Mouse (Mus musculus) forebrain, embryonic 16.5 days (tissue): ENCODE data around the gene Taf3. TPM values are rescaled to one million over a fixed set of nuclear protein-coding genes. Genes with fewer than 3 reads are reported as not detected.

Experiments
- ATAC-seq: fragments of 200-750 bp; cut with Nextera tagmentation; 2 replicates; pipeline ENCODE4 v1.8.0; 2017; ENCODE audit warnings: mild to moderate bottlenecking, moderate library complexity
- H3K27ac ChIP-seq: fragments of 300-500 bp; sonication (generic); 2 replicates; pipeline ENCODE4 v1.5.1; 2014; ENCODE audit warnings: low read length, control low read depth
- H3K27me3 ChIP-seq: fragments of 300-500 bp; sonication (generic); replicated peaks from 2 replicates; pipeline ENCODE4 v1.6.1; 2014; ENCODE audit warnings: low read length; ENCODE audit not compliant: control insufficient read depth, insufficient read depth
- H3K36me3 ChIP-seq: fragments of 300-500 bp; sonication (generic); 2 replicates; pipeline ENCODE4 v1.6.1; 2014; ENCODE audit not compliant: control insufficient read depth, insufficient read depth
- H3K4me1 ChIP-seq: fragments of 300-500 bp; sonication (generic); replicated peaks from 2 replicates; pipeline ENCODE4 v1.6.1; 2014; ENCODE audit warnings: low read length; ENCODE audit not compliant: control insufficient read depth, insufficient read depth
- H3K4me2 ChIP-seq: fragments of 300-500 bp; sonication (generic); 2 replicates; pipeline ENCODE4 v1.6.1; 2014; ENCODE audit warnings: mild to moderate bottlenecking, low read length, control low read depth
- H3K4me3 ChIP-seq: fragments of 300-500 bp; sonication (generic); replicated peaks from 2 replicates; pipeline ENCODE4 v1.5.1; 2014; ENCODE audit warnings: mild to moderate bottlenecking, low read length, control low read depth
- H3K9ac ChIP-seq: fragments of 300-500 bp; sonication (generic); replicated peaks from 2 replicates; pipeline ENCODE4 v1.6.1; 2014; ENCODE audit warnings: low read depth, low read length, control low read depth
- H3K9me3 ChIP-seq: fragments of 300-500 bp; sonication (generic); 2 replicates; pipeline ENCODE4 v1.6.1; 2016; ENCODE audit warnings: low read length; ENCODE audit not compliant: control insufficient read depth
- WGBS: fragments of 180-500 bp; shearing (Covaris S2); extraction: QIAGEN DNeasy Blood & Tissue Kit; methylation state at CpG from one replicate; pipeline ENCODE4 v1.1.7; 2014; 5-methylcytosine and 5-hydroxymethylcytosine counted together
- polyA plus RNA-seq: library from polyadenylated mRNA; unstranded; fragments of >200 nt; fragmentation: Nextera tagmentation; extraction: Ambion mirVana; gene quantifications from 2 replicates; pipeline ENCODE4 v1.2.1, GENCODE M21; 2015

Gene Taf3
- polyA plus RNA-seq, 1 experiment from 2014 or later: 14.3 TPM

DNA sequence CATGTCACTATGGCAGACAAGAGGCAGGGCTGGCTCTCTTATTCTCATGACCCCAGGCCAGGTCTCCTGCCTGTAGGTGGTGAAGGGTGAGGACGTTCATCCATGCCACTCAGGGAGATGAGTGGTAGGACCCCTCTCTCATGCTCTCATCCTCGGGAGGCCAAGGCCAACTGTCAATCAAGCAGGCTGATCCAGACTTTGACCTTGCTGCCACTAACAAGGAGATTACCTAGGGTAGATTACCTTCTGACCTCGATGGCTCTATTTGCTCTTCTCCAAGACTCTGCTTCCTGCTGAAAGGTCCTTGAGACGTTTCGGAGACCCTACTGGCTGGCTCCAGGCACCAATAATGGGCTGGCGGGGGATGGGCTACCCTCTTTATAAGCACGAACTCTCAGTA lies 26.1 kb upstream of the Taf3 start:
- H3K27me3 ChIP-seq: no peaks in the 10 kb centered on the region
- 85% methylated on average over 7 of the region's 7 CpGs for WGBS

GRCm38 (mm10) chr2:10071751-10072150 lies 23.4 kb upstream of the Taf3 start:
- H3K4me1 ChIP-seq: no peaks in the 10 kb centered on the region
- WGBS: 91% methylated on average over 7 of the region's 7 CpGs
- no peak overlapping the region for H3K27ac ChIP-seq
- no peak overlapping the region for H3K9ac ChIP-seq
- no peaks in the 10 kb centered on the region for H3K27me3 ChIP-seq
- no peaks in the 10 kb centered on the region for H3K9me3 ChIP-seq
- ATAC-seq: no peak
- H3K4me2 ChIP-seq: no peak overlapping the region
- peaks cover 6% of the 10 kb centered on the region; the same call in 1 of the 2 replicates for H3K36me3 ChIP-seq
- no peak overlapping the region for H3K4me3 ChIP-seq

More for the DNA sequence above, 26.1 kb upstream of the Taf3 start:
- Histone ChIP-seq H3K9ac (no peak overlapping the region), H3K27ac (no peak overlapping the region), H3K4me2 (no peak overlapping the region), H3K9me3 (no peaks in the 10 kb centered on the region), H3K4me3 (no peak overlapping the region), H3K36me3 (no peaks in the 10 kb centered on the region), H3K4me1 (peaks cover 20% of the 10 kb centered on the region)
- no peak for ATAC-seq

GRCm38 (mm10) chr2:10058836-10059235 lies 10.4 kb upstream of the Taf3 start:
- Histone ChIP-seq H3K27me3 (no peaks in the 10 kb centered on the region), H3K4me2 (no peak overlapping the region), H3K4me3 (no peak overlapping the region), H3K4me1 (no peaks in the 10 kb centered on the region), H3K9me3 (no peaks in the 10 kb centered on the region), H3K36me3 (peaks cover 49% of the 10 kb centered on the region), H3K9ac (no peak overlapping the region), H3K27ac (no peak overlapping the region)
- no peak for ATAC-seq
- 78% methylated on average over 5 of the region's 5 CpGs for WGBS

DNA sequence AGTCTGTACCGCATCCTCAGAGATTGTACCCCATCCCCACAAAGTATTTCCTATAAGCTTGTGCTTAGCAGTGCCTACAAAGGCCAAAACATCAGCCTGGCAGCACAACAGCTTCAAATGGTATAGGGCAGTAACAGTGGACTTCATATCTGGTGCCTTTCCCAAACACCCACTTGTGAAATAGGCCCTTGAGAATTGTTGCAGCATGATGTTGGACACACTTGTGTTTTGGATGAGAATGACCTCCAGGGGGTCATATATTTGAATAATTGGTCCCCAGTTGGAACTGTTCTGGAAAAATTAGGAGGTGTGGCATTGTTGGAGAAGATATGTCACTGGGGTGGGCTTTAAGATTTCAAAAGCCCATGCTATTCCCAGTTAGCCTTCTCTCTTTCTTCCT lies 3.6 kb upstream of the Taf3 start:
- Histone ChIP-seq H3K9ac (no peak overlapping the region), H3K36me3 (peaks cover 26% of the 10 kb centered on the region), H3K27me3 (no peaks in the 10 kb centered on the region), H3K4me1 (peaks cover 13% of the 10 kb centered on the region), H3K4me2 (no peak overlapping the region), H3K27ac (no peak overlapping the region), H3K9me3 (no peaks in the 10 kb centered on the region), H3K4me3 (no peak overlapping the region)
- no peak for ATAC-seq
- 100% methylated on average over 1 of the region's 1 CpGs for WGBS

- Histone ChIP-seq H3K36me3 (peaks cover 18% of the 10 kb centered on the region), H3K4me3 (no peak overlapping the region), H3K4me1 (peaks cover 14% of the 10 kb centered on the region), H3K27me3 (no peaks in the 10 kb centered on the region), H3K9me3 (no peaks in the 10 kb centered on the region), H3K9ac (no peak overlapping the region), H3K4me2 (no peak overlapping the region), H3K27ac (no peak overlapping the region)
- 75% methylated on average over 3 of the region's 3 CpGs for WGBS
- ATAC-seq: no peak
These were observed 2.5 kb upstream of the Taf3 start for GRCm38 (mm10) chr2:10050878-10051277.

GRCm38 (mm10) chr2:10049456-10049855 lies 1.1 kb upstream of the Taf3 start:
- no peak for ATAC-seq
- 17% methylated on average over 8 of the region's 10 CpGs for WGBS
- no peak overlapping the region for H3K27ac ChIP-seq

GRCm38 (mm10) chr2:10047758-10048436 lies 499 bp downstream of the Taf3 start:
- Histone ChIP-seq H3K4me2 (peak overlapping the region; percentile 82), H3K9ac (peak overlapping the region; percentile 88), H3K9me3 (no peaks in the 10 kb centered on the region), H3K27me3 (no peaks in the 10 kb centered on the region), H3K4me3 (peak overlapping the region; percentile 96), H3K36me3 (no peaks in the 10 kb centered on the region), H3K27ac (peak overlapping the region; percentile 56; the same call in 1 of the 2 replicates), H3K4me1 (peaks cover 14% of the 10 kb centered on the region)
- WGBS: under 1% methylated on average over 47 of the region's 47 CpGs
- ATAC-seq: peak; percentile 77

More at GRCm38 (mm10) chr2:10049456-10049855, 1.1 kb upstream of the Taf3 start:
- peak overlapping the region; percentile 96 for H3K4me3 ChIP-seq
- H3K4me2 ChIP-seq: peak overlapping the region; percentile 74
- peaks cover 6% of the 10 kb centered on the region for H3K36me3 ChIP-seq
- no peaks in the 10 kb centered on the region for H3K27me3 ChIP-seq
- H3K4me1 ChIP-seq: peaks cover 14% of the 10 kb centered on the region
- 0 out of 2 replicates have a peak overlapping the region, but pooled peaks have one; percentile 44 for H3K9ac ChIP-seq
- H3K9me3 ChIP-seq: no peaks in the 10 kb centered on the region

GRCm38 (mm10) chr2:10034976-10035375 lies 13.4 kb downstream of the Taf3 start:
- no peak overlapping the region for H3K4me2 ChIP-seq
- H3K9me3 ChIP-seq: no peaks in the 10 kb centered on the region
- no peak overlapping the region for H3K4me3 ChIP-seq
- H3K27me3 ChIP-seq: no peaks in the 10 kb centered on the region
- no peak overlapping the region for H3K27ac ChIP-seq
- no peaks in the 10 kb centered on the region for H3K4me1 ChIP-seq
- no peak for ATAC-seq
- WGBS: 64% methylated on average over 3 of the region's 3 CpGs
- H3K36me3 ChIP-seq: peaks cover under 1% of the 10 kb centered on the region; the same call in 1 of the 2 replicates
- H3K9ac ChIP-seq: no peak overlapping the region

DNA sequence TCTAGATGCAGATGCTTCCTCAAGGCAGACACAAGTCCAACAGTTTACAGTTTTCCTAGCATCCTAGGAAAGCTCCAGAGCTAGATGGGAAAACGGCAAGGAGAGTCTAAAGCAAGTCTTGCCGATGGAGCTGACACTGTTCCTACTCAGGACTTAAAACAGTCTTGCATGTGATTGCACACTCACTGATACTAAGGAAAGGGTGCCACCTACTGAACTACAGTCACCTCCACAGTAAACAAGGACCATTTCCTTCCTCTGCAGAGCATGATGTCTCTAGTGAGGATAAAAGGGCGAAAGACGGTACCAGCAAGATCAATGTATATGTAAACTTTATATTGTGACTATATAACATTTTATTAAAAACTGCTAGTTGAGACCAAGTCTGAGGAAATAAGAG lies 14.7 kb downstream of the Taf3 start:
- ATAC-seq: no peak
- no peak overlapping the region for H3K4me2 ChIP-seq
- no peaks in the 10 kb centered on the region for H3K9me3 ChIP-seq
- no peaks in the 10 kb centered on the region for H3K27me3 ChIP-seq
- no peaks in the 10 kb centered on the region for H3K4me1 ChIP-seq
- H3K36me3 ChIP-seq: no peaks in the 10 kb centered on the region
- H3K27ac ChIP-seq: no peak overlapping the region
- 71% methylated on average over 4 of the region's 4 CpGs for WGBS
- H3K4me3 ChIP-seq: no peak overlapping the region
- no peak overlapping the region for H3K9ac ChIP-seq
